Mouse (Mus musculus) thymus, postnatal 0 days (tissue): ENCODE data around the gene Atp2c2. TPM values are rescaled to one million over a fixed set of nuclear protein-coding genes. Genes with fewer than 3 reads are reported as not detected.

Experiments used
- DNase-seq: peaks from one replicate; pipeline ENCODE4 v3.0.0-alpha.2; 2015; ENCODE audit warnings: low spot score
- polyA plus RNA-seq: library from polyadenylated mRNA; unstranded; fragments of >200 nt; fragmentation: Nextera tagmentation; extraction: Ambion mirVana; gene quantifications from 2 replicates; pipeline ENCODE4 v1.2.1, GENCODE M21; 2015

Atp2c2 gene
- polyA plus RNA-seq: 0.27 and 0.29 TPM in 2 replicates

- DNase-seq: no peak
Observed at GRCm38 (mm10) chr8:119699549-119700134, at the start of gene Atp2c2. Gene Atp2c2 (plus strand): TSS chr8:119700009.

GRCm38 (mm10) chr8:119651324-119651723 lies 48.5 kb upstream of the Atp2c2 start:
- no peak for DNase-seq

- no peak for DNase-seq
Observed at GRCm38 (mm10) chr8:119656709-119657464, 42.9 kb upstream of the Atp2c2 start.

GRCm38 (mm10) chr8:119661081-119661480 lies 38.7 kb upstream of the Atp2c2 start:
- no peak for DNase-seq

- DNase-seq: no peak
Observed at GRCm38 (mm10) chr8:119661892-119662291, 37.9 kb upstream of the Atp2c2 start.

GRCm38 (mm10) chr8:119663440-119663839 lies 36.4 kb upstream of the Atp2c2 start:
- DNase-seq: no peak

- no peak for DNase-seq
Observed at GRCm38 (mm10) chr8:119665270-119665669, 34.5 kb upstream of the Atp2c2 start.

GRCm38 (mm10) chr8:119666219-119666951 lies 33.4 kb upstream of the Atp2c2 start, which contains the start of gene Wfdc1:
Gene Wfdc1 (plus strand): TSS chr8:119666365.
- no peak for DNase-seq

GRCm38 (mm10) chr8:119668447-119668846 lies 31.4 kb upstream of the Atp2c2 start:
- no peak for DNase-seq

- DNase-seq: no peak
Observed at GRCm38 (mm10) chr8:119669284-119669683, 30.5 kb upstream of the Atp2c2 start.

- DNase-seq: no peak
Observed at GRCm38 (mm10) chr8:119670419-119671091, 29.3 kb upstream of the Atp2c2 start.

GRCm38 (mm10) chr8:119673976-119674555 lies 25.7 kb upstream of the Atp2c2 start:
- peak; percentile 19 for DNase-seq

GRCm38 (mm10) chr8:119675457-119675856 lies 24.4 kb upstream of the Atp2c2 start:
- DNase-seq: no peak

- DNase-seq: peak; percentile 88
Observed at GRCm38 (mm10) chr8:119676389-119676788, 23.4 kb upstream of the Atp2c2 start.

GRCm38 (mm10) chr8:119678138-119678843 lies 21.5 kb upstream of the Atp2c2 start:
- DNase-seq: peak; percentile 67

- DNase-seq: no peak
Observed at GRCm38 (mm10) chr8:119679184-119679583, 20.6 kb upstream of the Atp2c2 start.

GRCm38 (mm10) chr8:119690602-119691001 lies 9.2 kb upstream of the Atp2c2 start:
- no peak for DNase-seq

GRCm38 (mm10) chr8:119691989-119692388 lies 7.8 kb upstream of the Atp2c2 start:
- DNase-seq: no peak

- DNase-seq: no peak
Observed at GRCm38 (mm10) chr8:119694696-119695095, 5.1 kb upstream of the Atp2c2 start.

- no peak for DNase-seq
Observed at GRCm38 (mm10) chr8:119697163-119697562, 2.6 kb upstream of the Atp2c2 start.
